Mouse (Mus musculus): ENCODE data around the gene Tbx5. TPM values are rescaled to one million over a fixed set of nuclear protein-coding genes. Genes with fewer than 3 reads are reported as not detected.
A peak's percentile ranks its signal among the peaks of the same experiment; 100 is the strongest.

Gene Tbx5
- polyA plus RNA-seq, 1 experiment from 2014 or later, result 39.2 TPM

- Histone ChIP-seq H3K4me1 (ENCODE audit: control insufficient read depth in 2 of 2, insufficient read depth in 2 of 2, low read length in 2 of 2) (peaks cover 4 to 23% of the 10 kb centered on the region in 2 experiments), H3K4me3 (ENCODE audit: control insufficient read depth in 1 of 2, insufficient read depth in 1 of 2, low read depth in 1 of 2, low read length in 2 of 2) (peak overlapping the region; percentile 40 to 51)
These were observed 28.8 kb upstream of the Tbx5 start for GRCm38 (mm10) chr5:119803411-119804251.

GRCm38 (mm10) chr5:119804301-119805039, 28.0 kb upstream of the Tbx5 start:
- 2% methylated on average over 35 of the region's 35 CpGs for WGBS
- ATAC-seq (ENCODE audit: insufficient number of reproducible peaks, insufficient read depth, low FRiP score, low read depth), result no peak
- peak overlapping the region; percentile 72 for H3K4me2 ChIP-seq (ENCODE audit: low read length)
- H3K4me3 ChIP-seq (ENCODE audit: control insufficient read depth in 1 of 2, insufficient read depth in 1 of 2, low read depth in 1 of 2, low read length in 2 of 2), result peak overlapping the region; percentile 40 to 51
- peaks cover 84% of the 10 kb centered on the region for H3K27me3 ChIP-seq (ENCODE audit: control insufficient read depth, insufficient read depth, low read length)
- H3K9ac ChIP-seq (ENCODE audit: low read length), result peak overlapping the region; percentile 83
- peaks cover 4 to 23% of the 10 kb centered on the region in 2 experiments for H3K4me1 ChIP-seq (ENCODE audit: control insufficient read depth in 2 of 2, insufficient read depth in 2 of 2, low read length in 2 of 2)
- H3K27ac ChIP-seq (replicated peaks in 1 of 2; ENCODE audit: control insufficient read depth in 1 of 2, insufficient read depth in 1 of 2, low read depth in 2 of 2, low read length in 2 of 2), result peak overlapping the region; percentile 30 to 74
- H3K36me3 ChIP-seq (ENCODE audit: control insufficient read depth, insufficient read depth, low read length), result no peaks in the 10 kb centered on the region
- 0 out of 2 replicates have a peak, but pooled peaks cover 2% of the 10 kb centered on the region for H3K9me3 ChIP-seq (ENCODE audit: control insufficient read depth, low read length)

More at GRCm38 (mm10) chr5:119803411-119804251, 28.8 kb upstream of the Tbx5 start:
- Histone ChIP-seq H3K4me2 (ENCODE audit: low read length) (peak overlapping the region; percentile 72), H3K27me3 (ENCODE audit: control insufficient read depth, insufficient read depth, low read length) (peaks cover 86% of the 10 kb centered on the region), H3K36me3 (ENCODE audit: control insufficient read depth, insufficient read depth, low read length) (no peaks in the 10 kb centered on the region), H3K27ac (replicated peaks in 1 of 2; ENCODE audit: control insufficient read depth in 1 of 2, insufficient read depth in 1 of 2, low read depth in 2 of 2, low read length in 2 of 2) (peak overlapping the region; percentile 58 to 74), H3K9me3 (ENCODE audit: control insufficient read depth, low read length) (no peaks in the 10 kb centered on the region), H3K9ac (ENCODE audit: low read length) (peak overlapping the region; percentile 83)
- no peak for ATAC-seq (ENCODE audit: insufficient number of reproducible peaks, insufficient read depth, low FRiP score, low read depth)
- under 1% methylated on average over 64 of the region's 64 CpGs for WGBS

GRCm38 (mm10) chr5:119805636-119806035, 26.8 kb upstream of the Tbx5 start:
- Histone ChIP-seq H3K27me3 (ENCODE audit: control insufficient read depth, insufficient read depth, low read length) (peaks cover 73% of the 10 kb centered on the region), H3K27ac (replicated peaks in 1 of 2; ENCODE audit: control insufficient read depth in 1 of 2, insufficient read depth in 1 of 2, low read depth in 2 of 2, low read length in 2 of 2) (peak overlapping the region; percentile 51 to 74; a peak in 3 of 4 replicates), H3K4me3 (ENCODE audit: control insufficient read depth in 1 of 2, insufficient read depth in 1 of 2, low read depth in 1 of 2, low read length in 2 of 2) (peak overlapping the region; percentile 11 to 40; a peak in 1 of 4 replicates), H3K9ac (ENCODE audit: low read length) (peak overlapping the region; percentile 83), H3K4me2 (ENCODE audit: low read length) (peak overlapping the region; percentile 72), H3K9me3 (ENCODE audit: control insufficient read depth, low read length) (0 out of 2 replicates have a peak, but pooled peaks cover 2% of the 10 kb centered on the region), H3K4me1 (ENCODE audit: control insufficient read depth in 2 of 2, insufficient read depth in 2 of 2, low read length in 2 of 2) (peaks cover 2 to 16% of the 10 kb centered on the region in 2 experiments), H3K36me3 (ENCODE audit: control insufficient read depth, insufficient read depth, low read length) (no peaks in the 10 kb centered on the region)
- no peak for ATAC-seq (ENCODE audit: insufficient number of reproducible peaks, insufficient read depth, low FRiP score, low read depth)
- 4% methylated on average over 5 of the region's 5 CpGs for WGBS

- peak overlapping the region in 1 of 2 experiments; percentile 40; a peak in 1 of 4 replicates for H3K4me3 ChIP-seq (ENCODE audit: control insufficient read depth in 1 of 2, insufficient read depth in 1 of 2, low read depth in 1 of 2, low read length in 2 of 2)
- ATAC-seq (ENCODE audit: insufficient number of reproducible peaks, insufficient read depth, low FRiP score, low read depth), result no peak
- peaks cover 2 to 23% of the 10 kb centered on the region in 2 experiments; a peak in 3 of 4 replicates for H3K4me1 ChIP-seq (ENCODE audit: control insufficient read depth in 2 of 2, insufficient read depth in 2 of 2, low read length in 2 of 2)
- no peaks in the 10 kb centered on the region for H3K36me3 ChIP-seq (ENCODE audit: control insufficient read depth, insufficient read depth, low read length)
- peak overlapping the region; percentile 83; the same call in 1 of the 2 replicates for H3K9ac ChIP-seq (ENCODE audit: low read length)
- 0 out of 2 replicates have a peak, but pooled peaks cover 2% of the 10 kb centered on the region for H3K9me3 ChIP-seq (ENCODE audit: control insufficient read depth, low read length)
- peak overlapping the region; percentile 72 for H3K4me2 ChIP-seq (ENCODE audit: low read length)
- peaks cover 64% of the 10 kb centered on the region for H3K27me3 ChIP-seq (ENCODE audit: control insufficient read depth, insufficient read depth, low read length)
- peak overlapping the region; percentile 51 to 74; a peak in 3 of 4 replicates for H3K27ac ChIP-seq (replicated peaks in 1 of 2; ENCODE audit: control insufficient read depth in 1 of 2, insufficient read depth in 1 of 2, low read depth in 2 of 2, low read length in 2 of 2)
These were observed 26.0 kb upstream of the Tbx5 start for GRCm38 (mm10) chr5:119806467-119806866.

- H3K9ac ChIP-seq (ENCODE audit: low read length), result no peak overlapping the region
- peak overlapping the region in 1 of 2 experiments; percentile 29; a peak in 1 of 4 replicates for H3K27ac ChIP-seq (replicated peaks in 1 of 2; ENCODE audit: control insufficient read depth in 1 of 2, insufficient read depth in 1 of 2, low read depth in 2 of 2, low read length in 2 of 2)
- ATAC-seq (ENCODE audit: insufficient number of reproducible peaks, insufficient read depth, low FRiP score, low read depth), result no peak
- no peak overlapping the region for H3K4me2 ChIP-seq (ENCODE audit: low read length)
- 17% methylated on average over 20 of the region's 20 CpGs for WGBS
- H3K36me3 ChIP-seq (ENCODE audit: control insufficient read depth, insufficient read depth, low read length), result no peaks in the 10 kb centered on the region
- H3K9me3 ChIP-seq (ENCODE audit: control insufficient read depth, low read length), result 0 out of 2 replicates have a peak, but pooled peaks cover 2% of the 10 kb centered on the region
- peaks cover 2 to 23% of the 10 kb centered on the region in 2 experiments; a peak in 3 of 4 replicates for H3K4me1 ChIP-seq (ENCODE audit: control insufficient read depth in 2 of 2, insufficient read depth in 2 of 2, low read length in 2 of 2)
- H3K4me3 ChIP-seq (ENCODE audit: control insufficient read depth in 1 of 2, insufficient read depth in 1 of 2, low read depth in 1 of 2, low read length in 2 of 2), result no peak overlapping the region
- peaks cover 53% of the 10 kb centered on the region for H3K27me3 ChIP-seq (ENCODE audit: control insufficient read depth, insufficient read depth, low read length)
These were observed 24.8 kb upstream of the Tbx5 start for GRCm38 (mm10) chr5:119807481-119808183.

GRCm38 (mm10) chr5:119808713-119809112, 23.8 kb upstream of the Tbx5 start:
- ATAC-seq (ENCODE audit: insufficient number of reproducible peaks, insufficient read depth, low FRiP score, low read depth), result no peak
- Histone ChIP-seq H3K27me3 (ENCODE audit: control insufficient read depth, insufficient read depth, low read length) (peaks cover 42% of the 10 kb centered on the region), H3K4me1 (ENCODE audit: control insufficient read depth in 2 of 2, insufficient read depth in 2 of 2, low read length in 2 of 2) (peaks cover 0 to 20% of the 10 kb centered on the region in 2 experiments; a peak in 3 of 4 replicates), H3K9ac (ENCODE audit: low read length) (no peak overlapping the region), H3K4me2 (ENCODE audit: low read length) (no peak overlapping the region), H3K27ac (replicated peaks in 1 of 2; ENCODE audit: control insufficient read depth in 1 of 2, insufficient read depth in 1 of 2, low read depth in 2 of 2, low read length in 2 of 2) (no peak overlapping the region), H3K36me3 (ENCODE audit: control insufficient read depth, insufficient read depth, low read length) (no peaks in the 10 kb centered on the region), H3K4me3 (ENCODE audit: control insufficient read depth in 1 of 2, insufficient read depth in 1 of 2, low read depth in 1 of 2, low read length in 2 of 2) (no peak overlapping the region), H3K9me3 (ENCODE audit: control insufficient read depth, low read length) (0 out of 2 replicates have a peak, but pooled peaks cover 2% of the 10 kb centered on the region)
- WGBS, result 68% methylated on average over 6 of the region's 6 CpGs
